Mouse (Mus musculus) gastrocnemius, postnatal 36 days (tissue): ENCODE measurements around the gene Plb1. TPM values are rescaled to one million over a fixed set of nuclear protein-coding genes. Genes with fewer than 3 reads are reported as not detected.

Source experiments
- DNase-seq, 2 experiments: peaks; one replicate each; pipeline ENCODE4 v3.0.0; 2022
- intact Hi-C: fragments of 180-260 bp; cut with DNase I; formaldehyde crosslinking; loops from one replicate; pipeline ENCODE4 v1.15.1; 2025
- long read RNA-seq, 2 experiments: library from polyadenylated mRNA; stranded (forward); transcript quantifications; one replicate each; pipeline ENCODE4 v2.0.0; 2021
- total RNA-seq, 2 experiments: library from RNA; stranded (reverse); gene quantifications; 2 replicates each; pipeline ENCODE4 v1.2.3; 2021

Gene Plb1
- 1 to 10 TPM; 1.3 to 1.6 TPM for total RNA-seq
- long read RNA-seq, experiment 1, partial matches to known transcripts, result 0 of 1 reads
- long read RNA-seq, experiment 1, other reads (novel, unspliced or antisense), result 1 of 1 reads
- long read RNA-seq, experiment 2, partial matches to known transcripts, result 3 of 5 reads
- long read RNA-seq, experiment 2, other reads (novel, unspliced or antisense), result 0 of 5 reads

DNA sequence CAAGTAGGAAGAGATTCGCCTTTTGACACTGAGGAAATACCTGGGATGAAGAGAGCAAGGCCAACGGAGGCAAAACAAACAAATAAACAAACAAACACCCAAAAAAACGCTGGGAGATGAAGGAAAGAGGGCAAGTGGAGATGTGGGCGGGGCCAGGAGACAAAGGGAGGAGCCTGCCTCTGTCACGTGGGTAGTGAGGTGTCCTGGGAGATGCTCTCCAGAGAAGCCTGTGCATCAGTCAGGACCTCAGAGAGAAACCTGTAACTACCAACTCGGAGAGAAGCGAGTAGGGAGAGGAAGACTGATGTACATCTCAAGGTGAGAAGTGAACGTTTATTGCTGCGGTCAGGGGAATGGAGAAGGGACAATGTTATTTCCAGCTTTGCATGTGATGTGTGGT, at the start of gene Plb1:
Gene Plb1 (plus strand): TSS at position 235 of the 400 bp plus-strand sequence.
- no peak for DNase-seq
- intact Hi-C loops, result no loop called here

DNA sequence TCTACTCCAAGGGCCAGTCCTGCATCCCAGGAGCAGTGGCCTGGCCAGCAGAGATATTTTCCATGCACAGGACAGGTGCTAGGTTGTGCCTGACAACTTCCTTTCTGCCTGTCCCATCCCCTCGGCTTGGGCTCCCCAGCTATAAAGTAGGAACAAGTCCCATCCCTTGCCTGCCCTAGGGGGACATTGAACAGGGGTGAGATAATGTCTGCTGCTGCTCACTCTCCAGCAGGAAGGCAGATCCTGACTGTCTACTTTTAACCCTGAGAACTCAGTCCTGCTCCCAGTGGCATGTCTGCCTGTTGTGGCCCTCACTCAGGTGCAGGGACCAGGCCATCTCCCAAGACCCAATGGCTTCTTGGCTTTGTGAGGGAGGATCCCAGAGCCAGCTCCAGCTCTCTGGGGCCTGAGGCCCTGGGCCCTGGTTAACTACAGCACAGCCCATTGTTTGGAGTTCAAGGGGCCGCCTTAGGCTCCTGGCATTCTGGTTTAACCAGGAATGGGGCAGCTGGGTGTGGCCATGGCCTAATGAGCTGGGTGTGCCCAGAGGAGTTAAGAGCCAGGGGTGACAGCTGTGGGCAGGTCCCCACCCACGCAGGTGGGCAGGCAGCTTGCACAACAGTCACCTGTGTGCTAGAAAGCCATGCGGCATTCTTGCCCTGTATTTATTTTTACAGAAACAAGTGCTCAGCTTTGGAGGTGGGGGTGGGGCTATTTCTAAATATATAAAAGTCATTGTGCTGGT, 49.5 kb upstream of the Plb1 start:
- no peak for DNase-seq
- intact Hi-C loops, result no loop called here

DNA sequence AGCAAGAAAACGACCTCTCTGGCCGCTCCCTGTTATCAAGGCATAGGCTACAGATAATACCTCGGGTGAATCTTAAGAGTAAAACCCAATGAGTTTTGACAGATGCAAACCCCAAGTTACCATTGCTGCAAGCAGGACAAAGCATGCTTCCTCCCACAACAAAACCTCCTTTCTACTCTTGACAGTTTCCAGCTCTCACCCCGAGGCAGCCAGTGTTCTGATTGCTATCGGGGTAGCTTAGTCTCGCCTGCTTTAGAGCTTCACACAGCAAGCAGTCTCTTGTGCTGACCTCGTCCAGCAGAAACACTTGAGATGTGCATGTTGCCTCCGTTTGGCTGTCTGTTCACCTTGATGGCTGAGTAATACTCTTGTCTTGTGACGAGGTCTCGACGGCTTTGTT, 44.8 kb upstream of the Plb1 start:
- intact Hi-C loops, result no loop called here
- DNase-seq, result no peak

DNA sequence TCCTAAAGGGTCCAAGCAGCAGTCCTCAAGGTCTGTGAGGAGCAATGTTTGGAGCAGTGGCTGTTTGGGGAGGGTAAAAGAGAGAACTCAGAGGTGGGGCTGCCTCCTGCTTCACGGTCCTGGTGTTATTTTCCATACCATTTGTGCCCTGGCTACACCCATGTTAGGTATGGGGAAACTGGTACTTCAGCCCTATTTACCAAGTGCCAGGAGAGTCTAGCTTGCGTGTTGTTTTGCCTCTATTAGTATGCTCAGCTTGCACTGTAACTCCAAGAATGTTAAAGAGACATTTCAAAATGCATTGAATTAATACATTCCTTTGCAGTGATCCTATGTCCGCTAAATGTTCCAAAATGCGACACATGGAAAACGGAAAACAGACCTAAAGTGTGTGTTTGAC, 41.2 kb upstream of the Plb1 start:
- intact Hi-C loops, result no loop called here
- DNase-seq, result no peak

DNA sequence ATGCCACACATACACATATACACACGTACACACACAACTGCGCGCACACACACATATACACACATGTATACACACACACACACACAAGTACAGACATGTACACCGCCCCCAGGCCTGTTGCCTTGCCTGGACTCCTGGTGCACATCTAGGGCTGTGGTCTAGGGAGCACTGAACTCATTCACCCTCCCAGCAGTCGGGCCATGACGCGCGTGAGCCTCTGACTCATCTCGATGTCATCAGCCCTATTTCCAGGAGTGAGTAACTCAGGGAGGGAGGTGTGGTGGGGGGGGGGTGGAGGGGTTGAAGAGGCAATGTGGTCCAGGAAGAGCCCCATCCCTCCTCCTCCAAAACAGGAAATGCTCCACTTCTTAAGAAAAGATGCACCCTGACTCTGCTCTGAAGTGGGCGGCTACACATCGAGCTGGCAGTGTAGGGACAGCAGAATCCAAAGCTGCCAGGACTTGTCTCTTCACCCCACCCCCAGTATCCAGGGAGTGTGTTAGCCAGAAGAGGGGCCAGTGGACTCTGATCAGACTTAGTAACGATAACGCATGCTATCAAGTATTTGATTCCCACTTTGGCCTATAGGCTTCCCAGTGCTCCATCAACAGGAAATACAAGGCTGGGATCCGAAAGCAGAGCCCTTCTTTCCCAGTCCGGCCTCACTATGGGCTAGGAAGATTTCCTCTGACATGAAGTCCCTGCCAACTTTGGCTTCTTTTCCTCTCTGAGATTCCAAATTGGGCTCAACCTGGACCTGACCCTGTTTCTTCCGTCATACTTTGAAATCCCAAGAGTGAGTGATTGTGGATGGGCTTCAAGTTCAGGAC, 40.3 kb upstream of the Plb1 start:
- intact Hi-C loops, result no loop called here
- no peak for DNase-seq

DNA sequence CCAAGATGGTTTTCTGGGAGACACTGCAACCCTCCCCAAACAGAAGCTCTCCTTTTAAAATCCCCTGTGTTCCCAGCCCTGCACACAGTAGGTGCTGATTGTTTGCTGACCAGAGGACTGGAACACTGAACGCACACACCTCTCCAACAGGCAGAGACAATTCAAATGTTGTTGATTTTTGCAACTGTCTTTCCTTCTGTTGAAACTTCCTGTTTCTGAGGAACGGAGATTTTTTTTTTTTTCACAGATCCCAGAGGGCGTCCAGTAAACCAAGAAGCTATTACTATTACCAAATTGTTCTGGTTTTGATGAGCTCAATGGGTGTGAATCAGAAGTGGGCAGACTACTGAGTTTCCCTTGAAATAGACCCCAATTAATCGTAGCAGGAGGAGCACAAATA, 38.3 kb upstream of the Plb1 start:
- intact Hi-C loops, result no loop called here
- DNase-seq, result no peak

DNA sequence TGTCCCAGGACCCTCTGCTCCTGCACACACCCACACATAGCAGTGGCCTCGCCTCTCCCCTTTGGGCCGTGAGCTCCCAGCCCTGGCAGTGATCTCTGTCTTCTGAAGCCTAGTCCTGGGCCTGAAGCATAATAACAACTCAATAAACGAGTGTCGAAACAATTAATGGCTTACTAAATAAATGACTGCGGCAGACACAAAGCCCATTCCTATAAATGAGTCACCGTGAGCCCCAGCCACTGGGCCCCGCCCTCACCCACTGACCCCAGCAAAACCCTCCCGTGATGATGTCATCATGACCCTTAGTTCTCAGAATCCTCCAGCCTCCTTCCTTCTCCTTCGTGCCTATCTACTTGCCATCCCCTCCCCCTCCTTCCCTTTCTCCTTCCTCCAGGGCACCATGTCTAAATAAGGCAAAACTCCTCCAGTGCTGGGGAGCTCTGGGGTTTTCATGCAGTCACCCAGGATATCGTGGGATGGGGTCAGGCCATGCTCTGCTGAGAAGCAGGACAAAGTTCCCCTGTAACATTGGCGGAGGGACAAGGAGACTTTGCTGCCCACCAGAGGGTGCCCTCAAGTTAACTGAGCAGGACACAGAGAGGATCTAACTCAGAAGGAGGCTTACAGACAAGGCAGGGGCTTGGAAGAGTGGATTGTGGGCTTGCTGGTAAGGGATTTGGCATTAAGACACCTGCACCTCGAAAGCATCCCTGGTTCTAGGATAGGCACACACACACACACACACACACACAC, 36.5 kb upstream of the Plb1 start:
- intact Hi-C loops, result loop anchor here (2.0 to 5.0 kb wide), 2 partner anchors 44 to 597 kb away; no protein-coding TSS in a partner anchor
- no peak for DNase-seq

DNA sequence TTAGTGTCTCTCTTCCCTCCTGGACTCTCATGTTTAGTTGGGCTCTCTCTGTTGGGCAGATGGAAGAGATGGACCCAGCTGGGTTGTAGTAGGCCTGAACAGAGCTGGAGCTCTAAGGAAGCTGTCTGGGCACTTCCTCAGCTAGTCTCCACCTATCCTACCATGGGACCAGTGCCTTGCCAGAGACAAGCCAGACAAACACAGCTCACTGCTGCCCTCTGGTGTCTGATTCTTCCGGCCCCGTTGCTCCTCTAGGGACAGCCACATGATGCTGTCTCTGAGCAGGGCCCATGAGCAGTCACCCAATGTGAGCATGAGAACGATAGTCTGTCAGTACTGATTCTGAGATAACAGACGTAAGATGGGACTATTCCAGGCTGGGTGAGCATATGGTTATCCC, 34.8 kb upstream of the Plb1 start:
- peak; percentile 90 to 93 for DNase-seq
- intact Hi-C loops, result loop anchor here (1.0 to 5.0 kb wide), 4 partner anchors 45 to 634 kb away; no protein-coding TSS in a partner anchor

DNA sequence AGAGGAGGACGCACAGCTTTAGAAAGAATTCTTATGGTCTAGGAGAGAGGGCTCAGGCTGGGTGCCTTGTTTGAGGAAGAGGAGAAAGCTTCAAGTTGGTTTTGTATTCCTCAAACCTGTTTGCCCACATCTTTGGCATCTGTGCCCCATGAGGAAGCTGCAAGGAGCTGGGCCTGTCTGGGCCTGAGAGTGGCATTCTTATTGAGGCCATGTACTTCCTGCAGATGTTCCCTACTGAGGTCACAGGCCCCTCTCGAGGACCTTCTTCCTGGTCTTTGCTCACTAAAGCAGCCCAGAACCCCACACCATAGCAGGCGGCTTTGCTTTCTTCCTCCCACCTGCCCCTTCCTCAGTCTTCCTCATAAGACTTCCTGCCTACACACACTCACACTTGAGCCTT, 33.4 kb upstream of the Plb1 start:
- DNase-seq, result no peak
- intact Hi-C loops, result loop anchor here (2.0 to 5.0 kb wide), 2 partner anchors 47 to 606 kb away; no protein-coding TSS in a partner anchor

DNA sequence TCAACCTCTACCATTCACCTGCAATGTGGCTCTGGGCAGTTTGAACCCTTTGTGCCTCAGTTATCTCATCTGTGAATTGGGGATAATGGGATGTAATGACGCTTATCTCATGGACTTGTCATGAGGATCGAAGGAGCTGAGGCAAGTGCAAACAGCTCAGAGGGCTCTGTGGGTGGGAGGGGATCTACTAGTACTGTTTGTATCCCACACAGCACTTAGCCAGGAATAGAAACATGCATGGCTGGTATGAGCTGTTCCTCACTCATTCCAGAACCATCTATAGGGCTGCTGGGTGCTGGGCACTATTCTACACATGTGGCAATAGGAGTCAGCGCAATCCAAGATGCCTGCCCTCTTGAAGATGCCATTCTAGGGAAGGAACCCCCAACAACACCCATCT, 32.9 kb upstream of the Plb1 start:
- DNase-seq, result no peak
- intact Hi-C loops, result loop anchor here (2.0 to 5.0 kb wide), 2 partner anchors 47 to 607 kb away; no protein-coding TSS in a partner anchor

DNA sequence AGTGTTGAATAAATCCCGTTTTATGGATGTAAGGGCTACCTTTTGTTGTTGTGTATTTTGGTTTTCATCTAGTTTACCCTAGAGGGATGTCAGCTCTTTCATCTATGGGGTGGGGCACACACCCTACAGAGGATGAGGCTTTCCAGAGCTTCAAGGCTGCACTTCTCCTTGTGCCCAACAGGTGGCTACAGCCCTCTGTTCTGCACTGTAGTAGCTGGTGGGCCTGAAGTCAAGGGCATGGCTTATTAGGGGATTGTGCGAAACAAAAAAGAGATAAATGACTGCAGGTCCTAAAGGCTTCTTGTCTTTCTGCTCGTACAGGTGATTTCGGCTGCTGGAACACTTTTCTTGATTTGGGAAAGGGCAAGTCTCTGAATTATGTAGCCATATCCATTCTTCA, 27.9 kb upstream of the Plb1 start:
- intact Hi-C loops, result loop anchor here (5.0 kb wide), 1 partner anchor 98 kb away; no protein-coding TSS in a partner anchor
- DNase-seq, result no peak

DNA sequence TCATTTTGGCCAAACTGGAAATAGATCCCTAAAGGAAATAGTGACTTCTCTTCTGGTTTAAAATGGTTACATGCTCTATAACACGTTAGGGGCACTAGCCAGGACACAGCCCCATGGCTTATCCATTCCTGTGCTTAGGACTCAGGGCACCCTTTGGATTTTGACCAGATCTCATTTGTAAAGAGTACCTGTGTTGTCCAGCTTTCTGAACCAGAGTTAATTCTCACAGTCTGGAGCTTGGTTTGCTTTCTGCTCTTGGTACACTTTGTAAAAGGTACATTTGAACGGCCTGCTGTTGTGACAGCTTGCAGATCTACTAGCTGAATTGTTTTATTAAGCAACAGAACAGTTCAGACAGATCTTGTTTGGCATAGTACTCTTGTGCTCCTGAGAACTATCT, 25.8 kb upstream of the Plb1 start:
- intact Hi-C loops, result no loop called here

DNA sequence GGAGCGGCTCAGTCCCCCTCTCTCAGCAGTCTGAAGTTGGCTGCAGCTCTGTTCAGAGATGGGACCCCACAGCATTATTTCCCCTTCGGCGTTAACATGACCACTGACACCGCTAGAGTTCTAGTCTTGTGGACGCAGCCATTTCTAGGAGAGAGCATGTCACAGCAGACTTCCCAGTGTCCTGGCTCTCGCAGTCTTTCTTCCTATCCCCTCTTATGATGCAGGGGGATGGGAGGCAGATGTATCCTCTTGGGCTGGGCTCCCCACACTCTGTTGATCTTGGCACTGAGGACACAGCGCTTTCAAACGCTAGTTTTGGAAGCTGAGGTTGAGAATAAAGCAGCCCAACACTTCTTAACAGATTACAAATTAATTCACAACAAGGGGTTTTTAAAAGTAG, 24.0 kb upstream of the Plb1 start:
- DNase-seq, result no peak
- intact Hi-C loops, result no loop called here

More for the DNA sequence above, 25.8 kb upstream of the Plb1 start:
- DNase-seq, result no peak

DNA sequence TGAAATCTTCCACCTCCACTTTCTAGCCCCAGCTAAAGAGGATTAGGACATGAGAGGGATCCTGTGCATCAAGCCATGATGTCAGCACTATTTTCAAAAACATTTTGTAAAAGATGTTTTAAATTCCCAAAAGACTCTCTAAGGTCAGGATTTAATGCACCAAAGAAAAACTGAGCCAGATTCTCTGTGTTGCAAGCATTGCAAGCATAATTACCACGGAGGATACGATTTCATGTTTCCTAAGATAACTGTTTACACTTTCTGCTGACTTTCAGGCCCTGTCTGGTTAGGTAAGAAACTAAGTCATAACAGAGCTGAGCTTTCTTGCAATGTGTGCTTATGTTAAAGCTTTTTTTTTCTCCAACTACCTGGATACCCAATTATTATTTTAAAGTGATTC, 21.5 kb upstream of the Plb1 start:
- no peak for DNase-seq
- intact Hi-C loops, result loop anchor here (10.0 kb wide), 1 partner anchor 304 kb away; no protein-coding TSS in a partner anchor

DNA sequence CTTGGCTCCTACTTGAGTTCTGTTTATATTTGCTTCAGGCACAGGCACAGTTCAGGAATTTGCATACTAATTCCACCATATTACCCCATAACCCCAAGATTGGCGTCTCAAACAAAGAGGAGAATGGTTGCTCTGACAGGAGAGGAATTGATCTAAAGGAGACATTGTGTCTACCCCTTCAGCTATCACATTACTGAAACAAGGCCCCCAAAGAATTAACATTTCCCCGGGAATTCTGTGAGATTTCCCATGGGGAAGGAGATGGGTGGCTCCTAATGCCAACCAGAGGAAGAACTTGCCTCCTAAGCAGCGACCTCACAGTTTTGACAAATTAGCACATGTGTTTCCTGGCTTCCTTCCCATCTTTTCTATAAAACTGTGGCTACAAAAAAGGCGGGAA, 18.8 kb upstream of the Plb1 start:
- DNase-seq, result no peak
- intact Hi-C loops, result loop anchor here (10.0 kb wide), 1 partner anchor 301 kb away; no protein-coding TSS in a partner anchor

DNA sequence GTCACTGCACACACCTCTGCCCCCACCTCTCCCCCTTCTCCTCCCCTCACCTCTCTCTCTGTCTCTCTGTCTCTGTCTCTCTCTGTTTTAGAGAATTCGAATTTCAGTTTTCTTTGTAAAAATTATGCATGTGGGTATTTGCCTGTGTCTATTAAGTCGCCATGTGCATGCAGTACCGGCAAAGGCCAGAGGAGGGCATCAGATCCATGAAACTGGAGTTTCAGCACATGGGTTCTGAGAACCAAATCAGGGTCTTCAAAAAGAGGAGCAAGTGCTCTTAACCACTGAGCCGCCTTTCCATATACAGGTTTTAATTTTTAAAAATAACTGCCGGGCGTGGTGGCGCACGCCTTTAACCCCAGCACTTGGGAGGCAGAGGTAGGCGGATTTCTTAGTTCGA, 17.0 kb upstream of the Plb1 start:
- intact Hi-C loops, result loop anchor here (10.0 kb wide), 1 partner anchor 299 kb away; no protein-coding TSS in a partner anchor
- no peak for DNase-seq

DNA sequence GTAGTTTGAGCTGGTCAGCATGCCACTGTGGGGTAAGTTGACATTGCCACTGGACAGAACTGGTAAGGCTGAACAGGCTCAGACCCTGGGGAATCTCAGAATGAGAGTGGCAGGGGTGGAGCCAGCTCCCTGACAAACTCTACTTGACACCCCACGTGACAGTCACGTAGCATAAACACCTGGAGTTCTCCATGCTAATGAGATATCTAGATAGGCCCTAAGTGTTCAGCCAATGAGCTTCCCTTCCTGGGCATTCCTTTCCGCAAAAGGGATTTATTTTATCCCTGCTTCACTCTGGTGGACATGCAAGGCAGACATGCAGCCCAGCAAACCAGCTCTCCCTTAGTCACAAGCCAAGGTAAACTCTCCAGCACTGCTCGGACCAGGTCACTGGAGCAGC, 16.0 kb upstream of the Plb1 start:
- intact Hi-C loops, result loop anchor here (10.0 kb wide), 1 partner anchor 298 kb away; no protein-coding TSS in a partner anchor
- no peak for DNase-seq

DNA sequence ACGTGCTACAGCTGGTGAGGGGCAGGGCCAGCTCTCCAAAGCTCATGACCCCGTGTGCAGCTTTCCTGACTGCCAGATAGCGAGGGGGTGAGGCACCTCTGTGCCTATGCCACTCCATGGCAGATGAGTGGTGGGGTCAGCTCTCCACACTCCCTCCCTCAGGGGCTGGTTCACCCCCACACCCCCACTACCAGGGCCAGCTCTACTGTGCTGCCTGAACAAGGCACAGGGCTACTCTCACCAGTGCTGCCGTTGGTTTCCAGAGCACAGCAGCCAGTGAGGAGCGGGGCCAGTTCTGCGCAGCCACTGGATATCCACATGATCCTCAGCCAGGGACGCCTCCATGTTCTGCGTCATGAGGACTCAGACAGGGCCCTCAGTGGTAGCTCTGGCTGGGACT, 15.0 kb upstream of the Plb1 start:
- DNase-seq, result no peak
- intact Hi-C loops, result loop anchor here (10.0 kb wide), 1 partner anchor 297 kb away; no protein-coding TSS in a partner anchor

DNA sequence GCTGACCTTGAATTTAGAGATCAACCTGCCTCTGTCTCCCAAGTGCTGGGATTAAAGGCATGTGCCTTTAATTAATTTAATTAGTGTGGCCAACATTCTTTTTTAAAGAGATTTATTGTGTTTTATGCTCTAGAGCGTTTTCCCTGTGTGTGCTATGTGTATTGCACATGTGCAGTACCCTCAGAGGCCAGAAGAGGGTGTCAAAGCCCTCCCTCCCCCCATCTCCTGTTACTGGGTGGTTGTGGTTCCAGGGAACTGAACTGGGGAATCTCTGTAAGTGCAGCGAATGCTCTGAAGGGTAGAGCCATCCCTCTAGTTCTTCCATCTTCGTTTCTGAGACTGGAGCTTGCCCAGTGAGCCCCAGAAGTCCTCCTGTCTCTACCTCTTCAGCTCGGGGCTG, 2.1 kb upstream of the Plb1 start:
- intact Hi-C loops, result no loop called here
- no peak for DNase-seq

DNA sequence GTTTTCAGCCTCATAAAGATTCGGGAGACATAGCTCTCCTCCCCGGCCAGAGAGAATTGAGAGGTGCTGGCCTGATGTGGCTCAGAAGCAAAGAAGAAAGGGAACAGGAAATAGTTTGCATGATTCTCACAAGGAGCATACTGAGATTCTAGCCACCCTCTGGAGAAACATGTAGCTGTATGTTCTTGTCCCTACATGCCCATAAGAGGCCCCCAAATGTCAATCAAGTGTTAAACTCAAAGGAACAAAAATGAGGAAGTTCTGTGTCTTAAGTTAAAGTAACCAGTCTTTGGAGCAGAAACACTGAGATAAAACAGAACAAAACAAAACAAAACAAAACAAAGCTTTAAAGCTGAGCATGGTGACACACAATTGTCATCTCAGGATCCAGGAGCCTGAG, 6.8 kb downstream of the Plb1 start:
- intact Hi-C loops, result no loop called here
- DNase-seq, result no peak
